Mouse (Mus musculus) megakaryocyte, embryonic 14.5 days (primary cell): ENCODE data around the gene S100z.

Source experiments
- FLI1 ChIP-seq: IDR thresholded peaks from 2 replicates; pipeline ENCODE4 v1.6.1; 2012; ENCODE audit warnings: low read length, inconsistent platforms, mixed read lengths
- GATA1 ChIP-seq: IDR thresholded peaks from 3 replicates; pipeline ENCODE4 v1.6.1; 2012; ENCODE audit warnings: mixed read lengths, low read length, inconsistent platforms, borderline replicate concordance

DNA sequence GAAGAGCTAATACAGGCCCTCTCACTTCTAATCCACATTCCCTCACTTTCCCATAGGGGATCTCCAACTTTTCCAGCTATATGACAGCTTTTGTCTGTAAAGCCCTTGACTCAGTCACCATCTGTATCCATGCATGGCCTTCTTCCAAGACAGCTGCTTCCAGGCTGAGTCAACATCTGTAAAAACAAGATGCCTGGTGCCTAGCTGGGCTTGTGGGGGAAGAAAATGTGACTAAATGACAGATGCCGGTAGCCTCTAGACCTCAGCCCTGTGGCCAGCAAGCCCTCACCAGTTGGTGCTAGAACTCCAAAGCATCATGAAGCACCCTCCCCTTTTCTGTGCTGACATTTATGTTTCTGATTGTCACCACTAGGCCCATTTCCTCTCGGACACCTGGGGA is 27.0 kb downstream of the S100z start:
- no peak for TF ChIP-seq GATA1
- no peak for TF ChIP-seq FLI1
